Mouse (Mus musculus): Measurements from ENCODE around the gene Ikbkg.
"Not testable (repeated sequence)": the region's sequence is repeated elsewhere in the genome, so short reads cannot be mapped to it uniquely, and the experiment has no call there.

Ikbkg gene

GRCm38 (mm10) chrX:74392535-74393443, at the start of gene Ikbkg, which contains the start of gene Fam3a:
Gene Ikbkg (plus strand): TSS chrX:74393290.
Gene Fam3a (minus strand): TSS chrX:74393272.
- DNase-seq (ENCODE audit: low read depth in 2 of 2, low spot score in 2 of 2): peak; percentile 77 to 81

DNA sequence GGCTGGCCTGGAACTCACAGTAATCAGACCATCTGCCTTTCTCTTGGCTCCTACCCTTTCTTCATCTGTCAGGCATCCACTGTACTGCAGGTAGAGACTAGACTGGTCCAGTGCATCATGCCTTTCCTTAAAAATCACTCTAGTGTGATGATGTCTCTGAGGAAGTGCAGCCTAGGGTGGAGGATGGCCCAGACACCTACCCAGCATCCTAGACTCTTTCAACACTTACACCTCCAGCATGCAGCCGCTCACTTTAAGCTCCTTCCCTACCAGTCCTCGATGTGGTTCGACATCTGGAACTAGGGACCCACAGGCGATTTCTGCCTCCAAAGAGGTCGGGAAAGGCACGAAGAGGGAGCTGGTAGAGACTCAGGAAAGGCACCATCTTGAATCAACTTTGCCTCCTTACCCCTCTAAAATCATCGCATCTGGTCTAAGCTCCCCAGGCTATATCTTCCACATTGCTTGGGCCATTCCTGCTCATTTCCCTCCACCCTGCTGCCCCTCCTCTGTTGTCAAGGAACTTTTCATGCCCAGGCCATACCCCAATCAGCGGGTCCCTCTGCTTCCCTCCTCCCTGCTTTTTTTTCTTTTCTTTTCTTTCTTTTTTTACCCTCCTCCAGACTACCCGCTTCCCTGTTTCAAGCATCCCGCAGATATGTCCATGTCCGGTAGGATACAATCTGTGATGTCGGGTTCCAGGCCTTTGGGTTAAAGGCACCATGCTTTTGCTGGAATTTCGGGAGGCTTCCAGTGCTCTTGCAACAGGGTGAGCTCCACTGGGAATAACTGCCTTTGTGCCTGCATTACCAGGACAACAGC, 40.2 kb upstream of the Ikbkg start:
- no peak for DNase-seq (ENCODE audit: low read depth in 2 of 2, low spot score in 2 of 2)

DNA sequence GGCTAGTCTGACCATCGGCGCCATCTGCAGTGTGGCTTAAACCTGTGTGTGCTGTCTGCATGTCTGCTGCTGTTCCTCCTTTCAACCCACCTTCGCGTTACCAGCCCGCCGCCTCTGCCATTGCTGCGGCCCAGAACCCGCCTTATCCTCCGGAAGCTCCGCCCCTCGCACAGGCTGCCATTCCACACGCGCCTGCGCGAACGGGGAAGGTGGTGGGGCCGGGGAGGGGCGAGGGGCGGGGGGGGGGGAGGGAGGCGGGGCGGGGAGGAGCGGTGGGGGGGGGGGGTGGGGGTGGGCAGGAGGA, 39.7 kb upstream of the Ikbkg start, which contains the start of gene Lage3:
TSS of gene Lage3 (minus strand) at position 152 of the 304 bp plus-strand sequence.
- peak; percentile 53 to 63 for DNase-seq (ENCODE audit: low read depth in 2 of 2, low spot score in 2 of 2)

DNA sequence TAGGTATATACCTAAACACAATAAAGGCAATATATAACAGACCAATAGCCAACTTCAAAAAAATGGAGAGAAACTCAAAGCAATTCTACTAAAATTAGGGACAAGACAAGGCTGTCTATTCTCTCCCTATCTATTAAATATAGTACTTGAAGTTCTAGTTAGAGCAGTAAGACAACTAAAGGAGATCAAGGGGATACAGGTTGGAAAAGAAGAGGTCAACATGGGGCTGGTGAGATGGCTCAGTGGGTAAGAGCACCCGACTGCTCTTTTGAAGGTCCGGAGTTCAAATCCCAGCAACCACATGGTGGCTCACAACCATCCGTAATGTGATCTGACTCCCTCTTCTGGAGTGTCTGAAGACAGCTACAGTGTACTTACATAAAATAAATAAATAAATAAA, 36.0 kb upstream of the Ikbkg start:
- DNase-seq (ENCODE audit: low read depth in 2 of 2, low spot score in 2 of 2): not testable (repeated sequence)

DNA sequence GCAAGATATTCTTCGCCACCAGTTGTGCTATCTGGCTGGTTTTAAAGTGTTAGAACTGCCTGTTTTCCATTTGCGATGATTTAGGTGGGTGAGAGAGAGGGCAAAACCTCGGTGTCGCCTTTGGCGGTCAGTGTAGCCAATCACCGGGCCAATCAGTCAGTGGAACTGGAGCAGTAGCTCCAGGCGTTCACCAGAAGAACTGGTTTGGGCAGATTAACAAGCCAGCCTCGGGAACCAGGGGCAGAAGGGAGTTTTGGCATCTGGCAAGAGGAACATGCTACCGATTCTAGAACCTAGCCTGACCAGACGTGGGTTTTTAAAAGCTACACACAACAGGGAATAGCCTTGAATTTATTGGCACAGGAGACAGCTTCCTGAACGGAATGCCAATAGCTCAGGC, 33.9 kb upstream of the Ikbkg start:
- no peak for DNase-seq (ENCODE audit: low read depth in 2 of 2, low spot score in 2 of 2)

DNA sequence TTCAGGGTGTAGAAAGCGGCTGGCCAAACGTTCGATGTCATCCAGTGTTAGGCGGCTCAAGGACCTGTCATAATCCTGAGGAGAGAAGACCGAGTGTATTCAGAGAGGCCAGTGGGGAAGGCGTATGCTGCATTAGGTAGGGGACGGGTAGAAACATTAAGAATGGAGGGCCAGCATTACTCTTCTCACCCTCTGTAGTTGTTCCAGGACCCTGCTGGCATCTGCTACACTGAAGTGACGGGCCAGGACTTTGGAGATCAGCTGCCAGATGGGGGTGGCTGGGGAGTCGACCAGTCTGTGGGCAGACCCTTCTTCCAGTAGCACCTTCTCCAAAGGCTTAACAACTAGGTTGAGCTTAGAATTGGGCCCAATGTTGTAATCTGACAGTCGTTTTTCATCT, 25.6 kb upstream of the Ikbkg start:
- DNase-seq (ENCODE audit: low read depth in 2 of 2, low spot score in 2 of 2): no peak

- DNase-seq (ENCODE audit: low read depth in 2 of 2, low spot score in 2 of 2): peak; percentile 24 to 33
Measured at GRCm38 (mm10) chrX:74368209-74368909, 24.7 kb upstream of the Ikbkg start.

- peak; percentile 80 to 82 for DNase-seq (ENCODE audit: low read depth in 2 of 2, low spot score in 2 of 2)
Measured at GRCm38 (mm10) chrX:74372888-74373549, 20.1 kb upstream of the Ikbkg start, which contains the start of the genes Ubl4a and Slc10a3. Gene Ubl4a (minus strand): TSS chrX:74373218. Gene Slc10a3 (minus strand): TSS chrX:74373349.

- no peak for DNase-seq (ENCODE audit: low read depth in 2 of 2, low spot score in 2 of 2)
Measured at GRCm38 (mm10) chrX:74384451-74384850, 8.6 kb upstream of the Ikbkg start.

GRCm38 (mm10) chrX:74388153-74388552, 4.9 kb upstream of the Ikbkg start:
- no peak for DNase-seq (ENCODE audit: low read depth in 2 of 2, low spot score in 2 of 2)

DNA sequence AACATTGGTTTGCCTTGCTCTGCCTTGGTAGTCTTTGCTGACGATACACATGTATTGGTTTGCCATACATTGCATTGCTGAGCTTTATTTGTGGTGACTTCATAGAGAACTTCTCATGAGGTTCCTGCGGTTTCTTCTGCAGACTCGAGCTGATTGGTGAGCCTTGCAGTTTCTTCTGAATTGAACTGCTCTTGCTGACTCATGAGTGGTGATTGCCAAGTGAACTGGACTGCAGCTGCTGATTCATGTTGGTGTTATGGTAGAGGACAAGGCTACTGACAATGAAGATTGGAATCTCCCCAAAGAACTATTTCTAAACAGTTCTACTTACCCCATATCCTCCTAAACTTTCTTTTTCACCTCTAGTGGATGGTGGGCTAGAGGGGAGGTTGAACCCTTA, 7.0 kb downstream of the Ikbkg start:
- DNase-seq (ENCODE audit: low read depth in 2 of 2, low spot score in 2 of 2): no peak

GRCm38 (mm10) chrX:74408340-74408739, 15.2 kb downstream of the Ikbkg start:
- no peak for DNase-seq (ENCODE audit: low read depth in 2 of 2, low spot score in 2 of 2)

- peak; percentile 61 to 76 for DNase-seq (ENCODE audit: low read depth in 2 of 2, low spot score in 2 of 2)
Measured at GRCm38 (mm10) chrX:74413377-74413776, 20.3 kb downstream of the Ikbkg start.

- no peak for DNase-seq (ENCODE audit: low read depth in 2 of 2, low spot score in 2 of 2)
Measured at GRCm38 (mm10) chrX:74424443-74424842, 31.4 kb downstream of the Ikbkg start.

DNA sequence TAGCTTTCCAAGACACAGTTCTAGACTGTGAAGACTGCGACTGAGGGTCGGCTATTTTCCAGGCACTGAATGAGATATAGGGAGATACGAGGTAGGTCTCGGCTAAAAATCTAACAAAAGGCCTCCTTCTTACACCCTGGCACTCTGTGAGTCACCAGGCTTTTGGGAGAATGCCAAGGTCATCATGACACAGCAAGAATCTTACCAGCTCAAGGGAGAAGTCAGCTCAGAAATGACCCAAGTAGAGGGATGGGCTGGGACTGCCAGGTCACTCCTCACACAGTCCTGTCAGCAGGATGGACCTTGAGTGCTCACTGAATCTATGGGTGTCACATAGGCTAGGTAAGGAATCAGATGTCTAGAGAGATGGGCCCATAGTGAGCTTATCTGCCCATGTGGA, 32.1 kb downstream of the Ikbkg start:
- no peak for DNase-seq (ENCODE audit: low read depth in 2 of 2, low spot score in 2 of 2)

DNA sequence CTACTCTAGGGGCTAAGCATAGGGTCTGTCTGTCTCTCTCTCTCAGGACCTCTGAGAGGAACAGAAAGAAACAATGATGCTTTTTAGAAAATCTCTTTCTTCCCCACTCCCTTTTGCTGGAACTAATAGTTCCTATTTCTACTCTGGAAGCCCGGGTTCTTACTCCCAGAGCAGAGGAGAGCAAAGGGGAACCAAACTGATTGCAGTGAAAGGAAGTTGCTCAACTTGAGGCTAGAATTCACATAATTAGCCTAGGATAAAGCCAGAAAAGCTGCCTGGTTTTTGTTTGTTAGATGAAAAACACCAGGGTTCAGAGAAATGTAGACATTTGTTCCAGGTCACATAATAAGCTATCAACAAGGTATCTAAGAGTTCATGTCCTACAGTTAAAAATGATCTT, 33.2 kb downstream of the Ikbkg start:
- no peak for DNase-seq (ENCODE audit: low read depth in 2 of 2, low spot score in 2 of 2)

DNA sequence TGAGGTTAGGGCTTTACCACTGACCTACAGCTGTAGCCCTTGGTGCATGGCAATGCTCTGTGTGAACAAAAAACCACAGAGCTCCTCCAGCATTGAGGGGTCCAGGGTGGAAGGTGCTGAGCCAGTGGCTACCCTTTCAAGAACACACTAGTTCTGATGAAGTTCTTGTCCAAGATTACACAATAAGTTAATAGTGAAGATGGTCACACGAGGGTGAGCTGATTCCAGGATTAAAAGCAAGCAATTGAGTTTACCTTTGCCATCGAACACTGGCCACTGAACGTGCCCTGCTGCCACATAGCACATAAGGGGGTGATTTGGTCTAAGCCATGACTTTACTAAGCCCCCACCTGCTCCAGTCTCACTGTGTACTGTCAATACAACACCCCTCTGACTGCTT, 34.0 kb downstream of the Ikbkg start:
- DNase-seq (ENCODE audit: low read depth in 2 of 2, low spot score in 2 of 2): no peak

GRCm38 (mm10) chrX:74428146-74428825, 35.2 kb downstream of the Ikbkg start:
- DNase-seq (ENCODE audit: low read depth in 2 of 2, low spot score in 2 of 2): no peak

- peak; percentile 82 to 86 for DNase-seq (ENCODE audit: low read depth in 2 of 2, low spot score in 2 of 2)
Measured at GRCm38 (mm10) chrX:74428826-74429276, 35.8 kb downstream of the Ikbkg start, which contains the start of gene G6pdx. Gene G6pdx (minus strand): TSS chrX:74429194.

- DNase-seq (ENCODE audit: low read depth in 2 of 2, low spot score in 2 of 2): peak; percentile 48 to 58
Measured at GRCm38 (mm10) chrX:74429290-74429821, 36.3 kb downstream of the Ikbkg start.

Measured in CD8-positive naive resting alpha-beta T cell, adult 2 months (primary cell).